Mouse (Mus musculus) testis, adult 2 months (tissue): ENCODE data around the gene Sfxn4.

Experiments used
- CTCF ChIP-seq: fragments of 200-500 bp; IDR thresholded peaks from 2 replicates; pipeline ENCODE4 v1.5.1; 2012; ENCODE audit warnings: low read depth, mild to moderate bottlenecking, inconsistent platforms, low read length, moderate library complexity; ENCODE audit not compliant: control insufficient read depth, insufficient read depth, insufficient replicate concordance
- POLR2A ChIP-seq: fragments of 200-500 bp; IDR thresholded peaks from 2 replicates; pipeline ENCODE4 v1.6.1; 2012; ENCODE audit warnings: low read depth, mild to moderate bottlenecking, inconsistent platforms, low read length, moderate library complexity; ENCODE audit not compliant: control insufficient read depth

GRCm38 (mm10) chr19:60793170-60793707, 68.0 kb downstream of the Sfxn4 start:
- no peak for TF ChIP-seq CTCF
- TF ChIP-seq POLR2A = no peak
